Mouse (Mus musculus) cerebellum, adult 2 months (tissue): ENCODE results near the gene Kdm3a. TPM values are rescaled to one million over a fixed set of nuclear protein-coding genes. Genes with fewer than 3 reads are reported as not detected.

Source experiments
- DNase-seq, 2 experiments: peaks; one replicate each; pipeline ENCODE4 v3.0.0; 2021
- H3K27ac ChIP-seq: fragments of 200-500 bp; 2 replicates; pipeline ENCODE4 v1.5.1; 2012; ENCODE audit warnings: low read length, control low read depth, inconsistent platforms; ENCODE audit not compliant: insufficient read depth
- H3K27me3 ChIP-seq: fragments of 200-500 bp; 2 replicates; pipeline ENCODE4 v1.6.1; 2012; ENCODE audit warnings: inconsistent platforms, mild to moderate bottlenecking, low read length, moderate library complexity; ENCODE audit not compliant: control insufficient read depth, insufficient read depth
- H3K4me1 ChIP-seq: fragments of 200-500 bp; 2 replicates; pipeline ENCODE4 v1.6.1; 2011; ENCODE audit warnings: low read length; ENCODE audit not compliant: control insufficient read depth, insufficient read depth
- H3K4me3 ChIP-seq: fragments of 200-500 bp; replicated peaks from 2 replicates; pipeline ENCODE3; 2011; ENCODE audit warnings: mild to moderate bottlenecking, low read depth, low read length, control low read depth; ENCODE audit not compliant: insufficient read depth
- CTCF ChIP-seq: fragments of 200-500 bp; IDR thresholded peaks from 2 replicates; pipeline ENCODE4 v1.5.1; 2011; ENCODE audit warnings: low read depth, mild to moderate bottlenecking, control low read depth, low read length, moderate library complexity, borderline replicate concordance; ENCODE audit not compliant: insufficient read depth
- POLR2A ChIP-seq: fragments of 200-500 bp; IDR thresholded peaks from 2 replicates; pipeline ENCODE4 v1.6.1; 2011; ENCODE audit warnings: low read length, control low read depth, borderline replicate concordance; ENCODE audit not compliant: insufficient read depth
- WGBS: fragments of 180-500 bp; shearing (Covaris S2); methylation state at CpG from one replicate; pipeline ENCODE4 v1.1.7; 2018; 5-methylcytosine and 5-hydroxymethylcytosine counted together
- polyA plus RNA-seq: library from polyadenylated mRNA; depleted of rRNA; stranded (reverse); fragments of >200 nt; gene quantifications from 2 replicates; pipeline ENCODE4 v1.2.3, GENCODE M21; 2012

Gene Kdm3a
- polyA plus RNA-seq, 1 experiment = 26.9 TPM

GRCm38 (mm10) chr6:71609968-71610367, 22.8 kb downstream of the Kdm3a start:
- DNase-seq = no peak
- Histone ChIP-seq H3K27ac (no peak overlapping the region), H3K4me3 (no peak overlapping the region), H3K27me3 (no peaks in the 10 kb centered on the region), H3K4me1 (no peaks in the 10 kb centered on the region)
- TF ChIP-seq CTCF = no peak
- TF ChIP-seq POLR2A = no peak
- 93% methylated on average over 7 of the region's 7 CpGs for WGBS

- Histone ChIP-seq H3K27ac (no peak overlapping the region), H3K4me1 (no peaks in the 10 kb centered on the region), H3K27me3 (no peaks in the 10 kb centered on the region), H3K4me3 (no peak overlapping the region)
- no peak for DNase-seq
- TF ChIP-seq POLR2A (no peak), CTCF (no peak)
Measured at GRCm38 (mm10) chr6:71608994-71609393, 23.8 kb downstream of the Kdm3a start.

DNA sequence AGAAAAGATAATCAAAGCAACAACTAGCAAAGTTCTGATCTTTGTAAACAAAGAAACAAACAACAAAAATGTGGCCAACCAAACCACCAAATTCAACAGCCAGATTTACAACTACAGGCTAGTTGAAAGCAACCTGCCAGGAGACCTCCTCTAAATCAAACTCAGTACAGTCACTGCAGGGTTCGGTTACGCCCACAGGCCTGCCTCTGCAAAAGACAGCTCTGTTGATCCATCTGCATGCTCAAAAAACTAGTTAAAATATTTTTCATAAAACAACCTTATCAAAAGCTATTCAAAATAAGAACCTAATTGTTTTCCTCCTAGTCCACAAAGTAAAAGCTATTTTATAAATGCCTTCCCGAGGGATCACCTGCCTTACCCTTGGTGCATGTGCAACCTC, 25.0 kb downstream of the Kdm3a start:
- WGBS = 96% methylated on average over 3 of the region's 3 CpGs
- no peak overlapping the region for H3K4me3 ChIP-seq
- H3K4me1 ChIP-seq = no peaks in the 10 kb centered on the region
- DNase-seq = no peak
- no peak overlapping the region for H3K27ac ChIP-seq
- H3K27me3 ChIP-seq = no peaks in the 10 kb centered on the region
- TF ChIP-seq CTCF = no peak
- no peak for TF ChIP-seq POLR2A

DNA sequence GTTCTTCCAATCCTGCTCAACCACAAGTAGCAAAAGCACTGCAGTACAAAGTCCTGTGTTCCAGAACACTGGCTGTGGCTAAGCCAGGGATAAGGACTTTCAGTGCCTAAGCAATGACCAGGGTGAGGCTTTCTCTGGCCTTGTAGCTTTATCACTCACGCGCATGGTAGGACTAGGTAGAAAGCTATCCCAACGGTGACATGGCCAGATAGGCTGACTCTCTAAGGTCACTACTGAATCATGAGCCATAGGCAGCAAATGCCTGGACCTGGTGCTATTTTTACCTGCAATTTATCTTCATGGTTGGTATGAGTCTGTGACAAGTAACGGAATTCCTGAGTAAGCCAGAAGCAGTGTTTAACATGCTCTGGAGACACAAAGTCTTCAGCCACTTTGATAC, 42.6 kb downstream of the Kdm3a start:
- DNase-seq = no peak
- no peaks in the 10 kb centered on the region for H3K27me3 ChIP-seq
- no peak overlapping the region for H3K27ac ChIP-seq
- TF ChIP-seq POLR2A (no peak), CTCF (no peak)
- no peak overlapping the region for H3K4me3 ChIP-seq
- WGBS = 97% methylated on average over 4 of the region's 4 CpGs
- no peaks in the 10 kb centered on the region for H3K4me1 ChIP-seq

- Histone ChIP-seq H3K4me3 (no peak overlapping the region), H3K27me3 (no peaks in the 10 kb centered on the region), H3K27ac (no peak overlapping the region), H3K4me1 (no peaks in the 10 kb centered on the region)
- 95% methylated on average over 1 of the region's 1 CpGs for WGBS
- TF ChIP-seq POLR2A (no peak), CTCF (no peak)
- no peak for DNase-seq
Measured at GRCm38 (mm10) chr6:71589401-71589800, 43.4 kb downstream of the Kdm3a start.

DNA sequence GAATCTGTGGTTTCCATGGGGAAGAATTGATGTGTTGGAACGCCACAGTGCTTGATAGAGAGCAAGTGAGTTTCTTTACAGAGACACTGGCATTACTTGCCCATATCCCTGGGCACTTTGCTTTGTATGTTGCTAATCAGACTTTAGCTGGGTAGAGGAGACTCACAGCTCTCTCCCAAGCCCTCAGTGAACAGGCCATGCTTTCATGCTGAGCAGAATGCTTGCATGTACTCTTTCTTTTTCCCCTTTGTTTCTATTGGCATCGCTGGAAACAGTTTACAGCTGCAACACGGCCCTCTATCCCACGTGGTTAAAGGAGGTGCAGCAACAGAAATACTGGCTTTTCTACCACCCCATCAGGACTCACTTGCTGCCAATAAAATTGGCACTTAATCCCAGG, 49.6 kb downstream of the Kdm3a start:
- TF ChIP-seq CTCF = no peak
- no peak for TF ChIP-seq POLR2A
- DNase-seq = no peak
- no peak overlapping the region for H3K4me3 ChIP-seq
- no peaks in the 10 kb centered on the region for H3K27me3 ChIP-seq
- no peaks in the 10 kb centered on the region for H3K4me1 ChIP-seq
- H3K27ac ChIP-seq = no peak overlapping the region
- 49% methylated on average over 4 of the region's 4 CpGs for WGBS

- TF ChIP-seq CTCF = no peak
- no peak for TF ChIP-seq POLR2A
- H3K27me3 ChIP-seq = no peaks in the 10 kb centered on the region
- 95% methylated on average over 11 of the region's 11 CpGs for WGBS
- no peaks in the 10 kb centered on the region for H3K4me1 ChIP-seq
- no peak overlapping the region for H3K4me3 ChIP-seq
- no peak for DNase-seq
- no peak overlapping the region for H3K27ac ChIP-seq
Measured at GRCm38 (mm10) chr6:71579478-71579877, 53.3 kb downstream of the Kdm3a start.

GRCm38 (mm10) chr6:71575359-71575758, 57.4 kb downstream of the Kdm3a start:
- no peak for DNase-seq
- TF ChIP-seq POLR2A (no peak), CTCF (no peak)
- WGBS = 100% methylated on average over 1 of the region's 1 CpGs
- Histone ChIP-seq H3K27me3 (no peaks in the 10 kb centered on the region), H3K27ac (no peak overlapping the region), H3K4me3 (no peak overlapping the region), H3K4me1 (no peaks in the 10 kb centered on the region)

DNA sequence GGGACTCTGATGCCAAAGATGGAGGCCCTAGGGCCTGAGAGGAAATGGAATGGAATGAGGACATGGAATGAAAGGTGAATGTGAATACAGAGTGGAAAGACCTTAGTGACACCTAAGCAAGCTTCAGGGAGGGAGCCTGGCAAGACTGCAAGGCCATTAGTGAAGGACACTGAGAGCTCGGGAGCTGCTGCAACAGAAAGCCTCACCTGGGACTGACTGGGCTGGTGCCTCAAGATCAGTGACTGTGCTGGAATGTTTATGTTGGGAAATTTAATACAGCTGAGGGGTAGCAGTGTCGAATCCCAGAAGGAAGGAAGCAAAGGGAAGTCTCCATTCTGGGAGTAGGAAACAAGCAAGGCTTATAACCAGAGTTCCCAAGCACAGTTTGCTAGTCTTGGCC, 63.8 kb downstream of the Kdm3a start:
- WGBS = 90% methylated on average over 2 of the region's 2 CpGs

GRCm38 (mm10) chr6:71568616-71569015, 64.2 kb downstream of the Kdm3a start:
- DNase-seq = no peak
- Histone ChIP-seq H3K27ac (no peak overlapping the region), H3K4me1 (no peaks in the 10 kb centered on the region), H3K4me3 (no peak overlapping the region), H3K27me3 (no peaks in the 10 kb centered on the region)
- TF ChIP-seq POLR2A = no peak
- TF ChIP-seq CTCF = no peak
- WGBS = 93% methylated on average over 3 of the region's 3 CpGs

More for the DNA sequence above, 63.8 kb downstream of the Kdm3a start:
- DNase-seq = no peak
- Histone ChIP-seq H3K4me1 (no peaks in the 10 kb centered on the region), H3K27me3 (no peaks in the 10 kb centered on the region), H3K27ac (no peak overlapping the region), H3K4me3 (no peak overlapping the region)
- TF ChIP-seq CTCF (no peak), POLR2A (no peak)
